Mouse (Mus musculus): ENCODE data around the gene Havcr1. TPM values are rescaled to one million over a fixed set of nuclear protein-coding genes. Genes with fewer than 3 reads are reported as not detected.

Havcr1 gene
- 0.06 and 0.08 TPM in 2 replicates for polyA plus RNA-seq (2012; rRNA removed)

DNA sequence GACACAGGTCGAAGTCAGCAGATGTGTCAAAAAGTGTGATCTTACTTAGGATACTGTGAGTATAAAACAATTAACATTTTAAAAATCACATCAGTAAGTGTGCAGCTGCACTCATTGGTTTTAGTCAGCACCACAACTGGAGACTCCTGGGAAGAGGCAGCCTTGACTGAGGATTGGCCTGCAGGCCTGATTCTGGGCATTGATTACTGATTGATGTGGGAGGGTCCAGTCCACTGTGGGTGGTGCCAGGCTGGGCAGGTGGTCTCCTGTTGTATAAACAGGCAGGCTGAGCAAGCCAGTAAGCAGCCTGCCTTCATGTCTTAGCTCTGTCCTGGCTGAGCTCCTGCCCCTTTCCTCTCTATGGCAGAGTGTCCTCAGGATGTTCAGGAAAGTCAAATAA lies at the start of gene Havcr1:
TSS of gene Havcr1 (plus strand) at position 5 of the 400 bp plus-strand sequence.

GRCm38 (mm10) chr11:46706664-46707356 lies 28.1 kb upstream of the Havcr1 start, which contains the start of gene Timd2:
Timd2 (minus strand) TSS chr11:46707061.

GRCm38 (mm10) chr11:46810511-46810910 lies 75.6 kb downstream of the Havcr1 start, which contains the start of gene Timd4:
Timd4 (plus strand) TSS chr11:46810800.

Other genes starting within 250 kb of the Havcr1 start
- not detected in 2 replicates for gene Gm12169, start 210.9 kb upstream of the Havcr1 start, polyA plus RNA-seq (2012; rRNA removed)
- gene BC053393, start 163.5 kb upstream of the Havcr1 start, polyA plus RNA-seq (2012; rRNA removed), result not detected in 2 replicates
- gene Dppa1, start 105.8 kb upstream of the Havcr1 start, polyA plus RNA-seq (2012; rRNA removed), result not detected in 2 replicates
- 56.2 and 65.3 TPM in 2 replicates for gene Timd2, start 28.0 kb upstream of the Havcr1 start, polyA plus RNA-seq (2012; rRNA removed)
- gene Timd4, start 75.7 kb downstream of the Havcr1 start, polyA plus RNA-seq (2012; rRNA removed), result 7.2 and 7.9 TPM in 2 replicates

All from liver, embryonic 18 days (tissue).